Mouse (Mus musculus) limb, embryonic 15.5 days (tissue): ENCODE measurements around the gene Cdh13. TPM values are rescaled to one million over a fixed set of nuclear protein-coding genes. Genes with fewer than 3 reads are reported as not detected.
A peak's percentile ranks its signal among the peaks of the same experiment; 100 is the strongest.

ENCODE experiments used
- ATAC-seq: fragments of 200-750 bp; cut with Nextera tagmentation; 2 replicates; pipeline ENCODE4 v1.8.0; 2017; ENCODE audit warnings: low read depth, moderate TSS enrichment; ENCODE audit not compliant: insufficient number of reproducible peaks, low FRiP score, low TSS enrichment
- H3K27ac ChIP-seq: fragments of 300-500 bp; sonication (generic); 2 replicates; pipeline ENCODE4 v1.5.1; 2015; ENCODE audit warnings: moderate library complexity, mild to moderate bottlenecking, inconsistent platforms
- H3K27me3 ChIP-seq: fragments of 300-500 bp; sonication (generic); 2 replicates; pipeline ENCODE4 v1.6.1; 2015; ENCODE audit warnings: inconsistent platforms
- H3K36me3 ChIP-seq: fragments of 300-500 bp; sonication (generic); 2 replicates; pipeline ENCODE4 v1.6.1; 2015; ENCODE audit warnings: inconsistent platforms
- H3K4me1 ChIP-seq: fragments of 300-500 bp; sonication (generic); 2 replicates; pipeline ENCODE4 v1.6.1; 2015; ENCODE audit warnings: inconsistent platforms
- H3K4me2 ChIP-seq: fragments of 300-500 bp; sonication (generic); 2 replicates; pipeline ENCODE4 v1.6.1; 2015; ENCODE audit warnings: mild to moderate bottlenecking, inconsistent platforms
- H3K4me3 ChIP-seq: fragments of 300-500 bp; sonication (generic); 2 replicates; pipeline ENCODE4 v1.5.1; 2015; ENCODE audit warnings: mild to moderate bottlenecking, inconsistent platforms
- H3K9ac ChIP-seq: fragments of 300-500 bp; sonication (generic); 2 replicates; pipeline ENCODE4 v1.6.1; 2015; ENCODE audit warnings: inconsistent platforms
- H3K9me3 ChIP-seq: fragments of 300-500 bp; sonication (generic); 2 replicates; pipeline ENCODE4 v1.6.1; 2016; ENCODE audit warnings: inconsistent platforms
- WGBS: fragments of 180-500 bp; shearing (Covaris S2); methylation state at CpG from one replicate; pipeline ENCODE4 v1.1.7; 2015; 5-methylcytosine and 5-hydroxymethylcytosine counted together
- polyA plus RNA-seq: library from polyadenylated mRNA; unstranded; fragments of >200 nt; fragmentation: Nextera tagmentation; extraction: Ambion mirVana; gene quantifications from 2 replicates; pipeline ENCODE4 v1.2.1, GENCODE M21; 2015

The Cdh13 gene
- polyA plus RNA-seq, 1 experiment from 2014 or later = 17.9 TPM

GRCm38 (mm10) chr8:118477587-118477986 lies 194.1 kb downstream of the Cdh13 start:
- no peak for ATAC-seq
- no peaks in the 10 kb centered on the region for H3K4me1 ChIP-seq

GRCm38 (mm10) chr8:118488735-118489134 lies 205.2 kb downstream of the Cdh13 start:
- 71% methylated on average over 4 of the region's 4 CpGs for WGBS

More at GRCm38 (mm10) chr8:118477587-118477986, 194.1 kb downstream of the Cdh13 start:
- no peak overlapping the region for H3K27ac ChIP-seq
- no peaks in the 10 kb centered on the region for H3K36me3 ChIP-seq
- no peak overlapping the region for H3K9ac ChIP-seq
- no peak overlapping the region for H3K4me3 ChIP-seq
- H3K27me3 ChIP-seq = no peaks in the 10 kb centered on the region
- 82% methylated on average over 9 of the region's 9 CpGs for WGBS
- H3K9me3 ChIP-seq = no peaks in the 10 kb centered on the region
- no peak overlapping the region for H3K4me2 ChIP-seq

GRCm38 (mm10) chr8:118502509-118502908 lies 219.0 kb downstream of the Cdh13 start:
- WGBS = 77% methylated on average over 8 of the region's 8 CpGs
- Histone ChIP-seq H3K27ac (no peak overlapping the region), H3K9ac (no peak overlapping the region), H3K4me1 (no peaks in the 10 kb centered on the region), H3K9me3 (no peaks in the 10 kb centered on the region), H3K36me3 (no peaks in the 10 kb centered on the region), H3K4me2 (no peak overlapping the region), H3K27me3 (no peaks in the 10 kb centered on the region), H3K4me3 (no peak overlapping the region)
- ATAC-seq = no peak

More at GRCm38 (mm10) chr8:118488735-118489134, 205.2 kb downstream of the Cdh13 start:
- Histone ChIP-seq H3K27me3 (no peaks in the 10 kb centered on the region), H3K9ac (no peak overlapping the region), H3K36me3 (no peaks in the 10 kb centered on the region), H3K9me3 (no peaks in the 10 kb centered on the region), H3K4me2 (no peak overlapping the region), H3K4me1 (no peaks in the 10 kb centered on the region), H3K27ac (no peak overlapping the region), H3K4me3 (no peak overlapping the region)
- no peak for ATAC-seq

- no peak overlapping the region for H3K9ac ChIP-seq
- H3K4me1 ChIP-seq = no peaks in the 10 kb centered on the region
- no peaks in the 10 kb centered on the region for H3K36me3 ChIP-seq
- ATAC-seq = no peak
- WGBS = 89% methylated on average over 5 of the region's 5 CpGs
- H3K27me3 ChIP-seq = no peaks in the 10 kb centered on the region
- no peak overlapping the region for H3K4me2 ChIP-seq
- H3K27ac ChIP-seq = no peak overlapping the region
- no peak overlapping the region for H3K4me3 ChIP-seq
- H3K9me3 ChIP-seq = no peaks in the 10 kb centered on the region
These were observed 225.9 kb downstream of the Cdh13 start for GRCm38 (mm10) chr8:118509426-118509825.

- Histone ChIP-seq H3K27me3 (no peaks in the 10 kb centered on the region), H3K9me3 (no peaks in the 10 kb centered on the region), H3K4me2 (no peak overlapping the region), H3K36me3 (no peaks in the 10 kb centered on the region), H3K4me3 (no peak overlapping the region), H3K9ac (no peak overlapping the region), H3K4me1 (peaks cover 10% of the 10 kb centered on the region), H3K27ac (no peak overlapping the region)
- WGBS = 34% methylated on average over 6 of the region's 6 CpGs
- no peak for ATAC-seq
These were observed 229.7 kb downstream of the Cdh13 start for GRCm38 (mm10) chr8:118513259-118513658.

- Histone ChIP-seq H3K4me3 (no peak overlapping the region), H3K9ac (no peak overlapping the region), H3K9me3 (no peaks in the 10 kb centered on the region), H3K4me1 (peaks cover 16% of the 10 kb centered on the region), H3K27me3 (no peaks in the 10 kb centered on the region), H3K36me3 (no peaks in the 10 kb centered on the region), H3K4me2 (no peak overlapping the region), H3K27ac (no peak overlapping the region)
- ATAC-seq = no peak
- WGBS = 87% methylated on average over 5 of the region's 6 CpGs
These were observed 232.1 kb downstream of the Cdh13 start for GRCm38 (mm10) chr8:118515616-118516015.

- H3K36me3 ChIP-seq = no peaks in the 10 kb centered on the region
- peaks cover 16% of the 10 kb centered on the region for H3K4me1 ChIP-seq
- no peak overlapping the region for H3K27ac ChIP-seq
- WGBS = 39% methylated on average over 4 of the region's 4 CpGs
- H3K9ac ChIP-seq = no peak overlapping the region
- H3K27me3 ChIP-seq = no peaks in the 10 kb centered on the region
- ATAC-seq = no peak
- no peaks in the 10 kb centered on the region for H3K9me3 ChIP-seq
- H3K4me3 ChIP-seq = no peak overlapping the region
- H3K4me2 ChIP-seq = no peak overlapping the region
These were observed 233.5 kb downstream of the Cdh13 start for GRCm38 (mm10) chr8:118517071-118517470.

GRCm38 (mm10) chr8:118518030-118518741 lies 234.7 kb downstream of the Cdh13 start:
- peak overlapping the region; percentile 50; the same call in 1 of the 2 replicates for H3K27ac ChIP-seq
- H3K4me1 ChIP-seq = peaks cover 16% of the 10 kb centered on the region
- ATAC-seq = 0 out of 2 replicates have a peak, but pooled peaks have one; percentile 25
- H3K36me3 ChIP-seq = no peaks in the 10 kb centered on the region
- H3K27me3 ChIP-seq = no peaks in the 10 kb centered on the region
- H3K4me3 ChIP-seq = no peak overlapping the region
- no peaks in the 10 kb centered on the region for H3K9me3 ChIP-seq
- H3K9ac ChIP-seq = no peak overlapping the region
- H3K4me2 ChIP-seq = no peak overlapping the region
- WGBS = 41% methylated on average over 13 of the region's 13 CpGs

GRCm38 (mm10) chr8:118518742-118519102 lies 235.2 kb downstream of the Cdh13 start:
- Histone ChIP-seq H3K27me3 (no peaks in the 10 kb centered on the region), H3K4me3 (no peak overlapping the region), H3K4me1 (peaks cover 16% of the 10 kb centered on the region), H3K4me2 (no peak overlapping the region), H3K36me3 (no peaks in the 10 kb centered on the region), H3K9ac (no peak overlapping the region), H3K27ac (no peak overlapping the region), H3K9me3 (no peaks in the 10 kb centered on the region)
- ATAC-seq = no peak
- 26% methylated on average over 3 of the region's 3 CpGs for WGBS

GRCm38 (mm10) chr8:118523922-118524321 lies 240.4 kb downstream of the Cdh13 start:
- Histone ChIP-seq H3K4me1 (0 out of 2 replicates have a peak, but pooled peaks cover under 1% of the 10 kb centered on the region), H3K27ac (no peak overlapping the region), H3K4me3 (no peak overlapping the region), H3K4me2 (no peak overlapping the region), H3K36me3 (no peaks in the 10 kb centered on the region), H3K27me3 (no peaks in the 10 kb centered on the region), H3K9me3 (no peaks in the 10 kb centered on the region), H3K9ac (no peak overlapping the region)
- 76% methylated on average over 1 of the region's 1 CpGs for WGBS
- no peak for ATAC-seq

- no peaks in the 10 kb centered on the region for H3K36me3 ChIP-seq
- 78% methylated on average over 8 of the region's 8 CpGs for WGBS
- no peaks in the 10 kb centered on the region for H3K27me3 ChIP-seq
- H3K4me1 ChIP-seq = no peaks in the 10 kb centered on the region
- no peak overlapping the region for H3K4me2 ChIP-seq
- H3K4me3 ChIP-seq = no peak overlapping the region
- H3K9me3 ChIP-seq = no peaks in the 10 kb centered on the region
- no peak overlapping the region for H3K9ac ChIP-seq
- H3K27ac ChIP-seq = no peak overlapping the region
- no peak for ATAC-seq
These were observed 255.5 kb downstream of the Cdh13 start for GRCm38 (mm10) chr8:118538816-118539558.

- Histone ChIP-seq H3K36me3 (no peaks in the 10 kb centered on the region), H3K27me3 (no peaks in the 10 kb centered on the region), H3K4me3 (no peak overlapping the region), H3K27ac (no peak overlapping the region), H3K9me3 (no peaks in the 10 kb centered on the region), H3K9ac (no peak overlapping the region), H3K4me1 (no peaks in the 10 kb centered on the region), H3K4me2 (no peak overlapping the region)
- ATAC-seq = no peak
- WGBS = 47% methylated on average over 5 of the region's 5 CpGs
These were observed 256.0 kb downstream of the Cdh13 start for GRCm38 (mm10) chr8:118539559-118539819.
